Mouse (Mus musculus) midbrain, embryonic 16.5 days (tissue): ENCODE measurements around the gene Mtus2. TPM values are rescaled to one million over a fixed set of nuclear protein-coding genes. Genes with fewer than 3 reads are reported as not detected.

Experiments
- ATAC-seq: fragments of 200-750 bp; cut with Nextera tagmentation; 2 replicates; pipeline ENCODE4 v1.8.0; 2017; ENCODE audit warnings: moderate TSS enrichment
- H3K27ac ChIP-seq: fragments of 300-500 bp; sonication (generic); 2 replicates; pipeline ENCODE4 v1.5.1; 2014; ENCODE audit warnings: mild to moderate bottlenecking, low read length, mixed read lengths
- H3K27me3 ChIP-seq: fragments of 300-500 bp; sonication (generic); 2 replicates; pipeline ENCODE4 v1.6.1; 2014; ENCODE audit warnings: low read depth, low read length, mixed read lengths; ENCODE audit not compliant: control insufficient read depth, insufficient read depth
- H3K36me3 ChIP-seq: fragments of 300-500 bp; sonication (generic); 2 replicates; pipeline ENCODE4 v1.6.1; 2014; ENCODE audit warnings: mild to moderate bottlenecking, low read length, moderate library complexity, mixed read lengths; ENCODE audit not compliant: control insufficient read depth, insufficient read depth
- H3K4me1 ChIP-seq: fragments of 300-500 bp; sonication (generic); 2 replicates; pipeline ENCODE4 v1.6.1; 2014; ENCODE audit warnings: mild to moderate bottlenecking, low read length, mixed read lengths; ENCODE audit not compliant: control insufficient read depth, insufficient read depth
- H3K4me2 ChIP-seq: fragments of 300-500 bp; sonication (generic); 2 replicates; pipeline ENCODE4 v1.6.1; 2014; ENCODE audit warnings: mild to moderate bottlenecking, low read length, mixed read lengths
- H3K4me3 ChIP-seq: fragments of 300-500 bp; sonication (generic); 2 replicates; pipeline ENCODE4 v1.5.1; 2014; ENCODE audit warnings: low read depth, mild to moderate bottlenecking, low read length, moderate library complexity, mixed read lengths
- H3K9ac ChIP-seq: fragments of 300-500 bp; sonication (generic); 2 replicates; pipeline ENCODE4 v1.6.1; 2014; ENCODE audit warnings: low read depth, low read length, mixed read lengths
- H3K9me3 ChIP-seq: fragments of 300-500 bp; sonication (generic); replicated peaks from 2 replicates; pipeline ENCODE4 v1.6.1; 2014; ENCODE audit warnings: mild to moderate bottlenecking, low read length, mixed read lengths; ENCODE audit not compliant: control insufficient read depth, poor library complexity, severe bottlenecking
- WGBS: fragments of 180-500 bp; shearing (Covaris S2); extraction: QIAGEN DNeasy Blood & Tissue Kit; methylation state at CpG from one replicate; pipeline ENCODE4 v1.1.7; 2014; 5-methylcytosine and 5-hydroxymethylcytosine counted together
- polyA plus RNA-seq: library from polyadenylated mRNA; unstranded; fragments of >200 nt; fragmentation: Nextera tagmentation; extraction: Ambion mirVana; gene quantifications from 2 replicates; pipeline ENCODE4 v1.2.1, GENCODE M21; 2015

Mtus2 gene
- polyA plus RNA-seq, 1 experiment from 2014 or later, result 42.1 TPM

DNA sequence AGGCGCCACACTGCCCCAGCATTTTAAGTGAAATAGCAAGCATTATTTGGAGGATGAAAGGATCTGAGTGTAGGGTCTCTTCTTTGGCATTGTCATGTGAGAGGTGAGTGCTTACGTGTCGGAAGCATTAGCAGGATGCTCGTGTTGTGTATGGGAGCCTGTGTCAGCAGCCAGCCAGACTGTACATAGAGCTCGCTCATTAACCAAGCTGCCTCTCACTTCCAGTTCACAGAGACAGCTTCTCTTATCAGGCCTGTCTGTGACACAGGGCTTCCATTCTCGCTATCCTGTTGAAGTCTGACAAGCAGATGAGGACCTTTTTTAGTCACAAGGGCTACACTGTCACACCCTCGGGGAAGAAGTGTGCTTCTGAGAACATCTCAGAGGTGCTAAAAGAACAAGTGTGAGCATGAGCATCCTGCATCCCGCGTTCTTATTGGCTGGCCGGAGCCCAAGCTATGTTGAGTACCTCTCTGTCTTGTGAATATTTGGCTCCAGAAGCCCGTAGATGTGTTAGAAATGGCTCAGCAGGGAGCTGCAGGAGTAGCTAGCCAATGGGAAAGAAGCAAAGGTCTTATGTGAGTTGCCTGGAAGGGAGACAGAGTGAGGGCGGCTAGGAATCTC, 189.2 kb downstream of the Mtus2 start:
- Histone ChIP-seq H3K9me3 (no peaks in the 10 kb centered on the region; the same call in 1 of the 2 replicates), H3K36me3 (no peaks in the 10 kb centered on the region), H3K4me3 (no peak overlapping the region), H3K27me3 (no peaks in the 10 kb centered on the region), H3K4me2 (no peak overlapping the region), H3K4me1 (peaks cover 26% of the 10 kb centered on the region), H3K27ac (peak overlapping the region; percentile 19), H3K9ac (no peak overlapping the region)
- ATAC-seq, result peak; percentile 67
- 54% methylated on average over 12 of the region's 12 CpGs for WGBS

DNA sequence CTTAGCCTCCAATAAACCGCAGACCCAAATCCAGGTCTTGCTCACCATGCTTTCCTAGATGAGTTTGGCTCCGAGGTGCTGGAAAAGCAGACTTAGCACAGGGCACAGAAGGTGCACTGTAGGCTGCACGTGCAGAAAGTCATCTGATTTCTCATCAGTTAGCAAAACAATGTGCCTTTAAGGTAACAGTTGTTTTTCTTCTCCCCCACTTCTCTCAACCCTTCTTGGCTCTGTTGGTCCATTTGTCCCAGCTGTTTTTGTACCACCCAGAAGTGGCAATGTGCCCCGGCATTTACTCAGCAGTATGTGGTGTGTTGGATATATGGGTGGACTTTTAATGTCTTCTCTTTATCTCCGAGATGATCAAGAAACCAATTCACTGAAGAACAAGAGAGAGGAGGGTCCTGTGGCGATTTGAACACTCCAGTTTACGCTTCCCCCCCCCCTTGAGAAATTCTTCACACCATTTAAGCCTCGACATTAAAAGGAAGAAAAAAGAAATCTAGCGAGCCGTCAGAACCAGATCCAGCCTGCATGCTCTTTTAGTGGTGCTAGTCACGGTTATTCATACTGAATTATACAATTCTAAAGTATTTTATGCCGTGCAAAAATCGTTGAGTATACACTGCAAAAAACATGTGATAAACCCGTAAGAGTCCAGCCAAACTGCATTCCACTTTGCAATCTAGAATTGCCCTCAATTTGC, 194.9 kb downstream of the Mtus2 start:
- Histone ChIP-seq H3K27me3 (no peaks in the 10 kb centered on the region), H3K4me1 (peaks cover 16% of the 10 kb centered on the region), H3K4me3 (no peak overlapping the region), H3K4me2 (peak overlapping the region; percentile 30), H3K27ac (peak overlapping the region; percentile 51), H3K9me3 (no peaks in the 10 kb centered on the region; the same call in 1 of the 2 replicates), H3K9ac (no peak overlapping the region), H3K36me3 (no peaks in the 10 kb centered on the region)
- peak; percentile 61 for ATAC-seq
- WGBS, result 31% methylated on average over 14 of the region's 14 CpGs

DNA sequence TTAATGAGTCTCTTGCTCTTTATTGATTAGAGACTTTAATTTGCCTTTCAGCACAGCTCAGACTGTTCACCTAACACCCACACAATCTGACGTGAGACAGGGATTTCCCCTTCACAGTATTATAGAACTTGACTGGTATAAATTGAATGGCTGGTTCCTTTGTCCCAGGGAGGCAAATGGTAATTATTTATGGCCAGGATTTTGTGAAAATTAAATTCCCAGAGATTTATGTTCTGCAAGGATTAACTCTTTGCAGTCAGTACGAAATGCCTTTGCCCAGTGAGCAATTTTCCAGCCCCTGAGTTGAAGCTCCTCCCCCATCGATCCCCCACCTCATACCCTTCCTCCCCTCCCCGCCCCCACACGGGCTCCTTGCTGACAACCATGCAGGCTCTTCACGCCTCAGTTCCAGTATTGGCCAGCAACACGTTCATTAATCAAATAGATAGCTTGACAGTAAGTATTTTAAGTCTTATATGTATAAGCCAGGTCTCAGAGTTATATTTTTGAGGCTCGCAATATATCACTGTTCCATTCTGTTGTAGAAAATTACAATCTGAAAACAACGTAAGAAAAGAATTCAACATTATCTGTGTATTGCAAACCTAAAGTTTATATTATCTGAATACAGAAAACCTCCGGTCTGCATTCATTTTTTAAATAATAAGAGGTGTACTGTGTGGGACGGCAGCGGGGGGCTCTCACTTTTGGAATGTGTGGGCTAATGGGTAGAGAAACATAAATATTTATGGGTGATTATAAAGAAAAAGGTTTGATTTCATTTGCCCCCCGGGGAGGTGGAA, 195.7 kb downstream of the Mtus2 start:
- peaks cover 15% of the 10 kb centered on the region for H3K4me1 ChIP-seq
- H3K9me3 ChIP-seq, result no peaks in the 10 kb centered on the region; the same call in 1 of the 2 replicates
- peak; percentile 80 for ATAC-seq
- WGBS, result 35% methylated on average over 13 of the region's 13 CpGs
- peak overlapping the region; percentile 37 for H3K4me2 ChIP-seq
- H3K27me3 ChIP-seq, result no peaks in the 10 kb centered on the region
- H3K4me3 ChIP-seq, result no peak overlapping the region
- H3K27ac ChIP-seq, result peak overlapping the region; percentile 76
- H3K9ac ChIP-seq, result 0 out of 2 replicates have a peak overlapping the region, but pooled peaks have one; percentile 17
- H3K36me3 ChIP-seq, result no peaks in the 10 kb centered on the region

DNA sequence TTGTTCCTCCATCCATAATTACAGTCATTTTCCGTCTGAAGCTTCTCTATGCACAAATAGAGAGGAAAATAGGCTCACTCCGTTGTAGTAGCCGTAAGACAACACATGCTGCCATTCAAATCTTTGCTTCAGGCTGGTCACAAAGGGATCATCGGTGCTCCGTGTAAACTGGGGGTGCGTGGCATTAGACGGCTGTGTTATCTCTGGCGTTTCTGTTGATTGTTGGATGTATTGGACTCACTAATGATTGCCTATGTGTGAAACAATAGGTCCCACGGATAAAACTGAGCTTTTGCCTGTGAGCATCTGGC, 196.2 kb downstream of the Mtus2 start:
- WGBS, result 17% methylated on average over 9 of the region's 9 CpGs
- Histone ChIP-seq H3K36me3 (no peaks in the 10 kb centered on the region), H3K9me3 (no peaks in the 10 kb centered on the region; the same call in 1 of the 2 replicates), H3K4me1 (peaks cover 15% of the 10 kb centered on the region), H3K9ac (no peak overlapping the region), H3K4me3 (0 out of 2 replicates have a peak overlapping the region, but pooled peaks have one; percentile 4), H3K4me2 (peak overlapping the region; percentile 37), H3K27ac (peak overlapping the region; percentile 76), H3K27me3 (no peaks in the 10 kb centered on the region)
- no peak for ATAC-seq

DNA sequence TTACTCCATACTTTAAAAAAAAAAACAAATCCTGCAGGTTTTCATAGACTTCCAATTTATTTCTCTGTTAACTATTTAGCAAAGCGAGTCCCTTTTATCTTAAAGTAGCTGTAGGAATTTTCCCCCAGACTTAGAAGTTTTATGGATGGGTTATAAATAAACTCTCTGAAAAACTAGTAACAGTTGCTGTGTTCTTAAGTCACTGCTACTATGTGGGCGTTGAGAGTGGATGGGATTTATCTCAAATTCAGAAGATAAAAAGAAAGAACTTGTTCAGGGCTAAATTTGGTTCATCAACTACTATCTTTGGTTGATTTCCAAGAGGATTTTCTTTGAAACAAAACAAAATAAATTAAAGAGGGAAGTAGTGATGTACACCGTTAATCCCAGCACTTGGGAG, 197.6 kb downstream of the Mtus2 start:
- H3K4me2 ChIP-seq, result no peak overlapping the region
- no peaks in the 10 kb centered on the region for H3K9me3 ChIP-seq
- H3K9ac ChIP-seq, result no peak overlapping the region
- no peak for ATAC-seq
- no peak overlapping the region for H3K4me3 ChIP-seq
- H3K27me3 ChIP-seq, result no peaks in the 10 kb centered on the region
- H3K4me1 ChIP-seq, result peaks cover 17% of the 10 kb centered on the region
- WGBS, result 93% methylated on average over 3 of the region's 3 CpGs
- no peaks in the 10 kb centered on the region for H3K36me3 ChIP-seq
- H3K27ac ChIP-seq, result no peak overlapping the region

DNA sequence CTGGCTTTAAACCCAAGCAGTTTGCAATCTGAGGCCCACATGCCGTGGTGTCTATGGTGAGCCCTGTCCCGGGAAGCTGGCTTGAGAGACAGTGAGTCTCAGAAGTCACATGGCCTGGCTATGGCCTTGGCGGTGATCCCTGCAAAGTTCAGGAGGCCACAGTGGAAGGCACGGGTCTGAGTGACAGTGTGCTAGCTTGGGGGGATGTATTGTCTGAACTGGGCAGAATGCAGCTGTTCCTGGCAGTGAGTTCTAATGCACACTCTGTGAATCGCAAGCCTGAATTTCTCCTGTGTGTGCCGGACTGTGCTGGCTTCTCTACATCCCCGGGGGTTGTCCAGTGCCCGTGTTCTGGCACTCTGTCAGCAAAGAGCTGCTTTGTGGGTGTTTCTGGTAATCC, 202.2 kb downstream of the Mtus2 start:
- no peak overlapping the region for H3K27ac ChIP-seq
- H3K9ac ChIP-seq, result no peak overlapping the region
- H3K4me1 ChIP-seq, result peaks cover 2% of the 10 kb centered on the region; the same call in 1 of the 2 replicates
- H3K27me3 ChIP-seq, result no peaks in the 10 kb centered on the region
- H3K4me2 ChIP-seq, result no peak overlapping the region
- WGBS, result 47% methylated on average over 8 of the region's 8 CpGs
- H3K36me3 ChIP-seq, result no peaks in the 10 kb centered on the region
- no peaks in the 10 kb centered on the region for H3K9me3 ChIP-seq
- no peak overlapping the region for H3K4me3 ChIP-seq
- ATAC-seq, result no peak

DNA sequence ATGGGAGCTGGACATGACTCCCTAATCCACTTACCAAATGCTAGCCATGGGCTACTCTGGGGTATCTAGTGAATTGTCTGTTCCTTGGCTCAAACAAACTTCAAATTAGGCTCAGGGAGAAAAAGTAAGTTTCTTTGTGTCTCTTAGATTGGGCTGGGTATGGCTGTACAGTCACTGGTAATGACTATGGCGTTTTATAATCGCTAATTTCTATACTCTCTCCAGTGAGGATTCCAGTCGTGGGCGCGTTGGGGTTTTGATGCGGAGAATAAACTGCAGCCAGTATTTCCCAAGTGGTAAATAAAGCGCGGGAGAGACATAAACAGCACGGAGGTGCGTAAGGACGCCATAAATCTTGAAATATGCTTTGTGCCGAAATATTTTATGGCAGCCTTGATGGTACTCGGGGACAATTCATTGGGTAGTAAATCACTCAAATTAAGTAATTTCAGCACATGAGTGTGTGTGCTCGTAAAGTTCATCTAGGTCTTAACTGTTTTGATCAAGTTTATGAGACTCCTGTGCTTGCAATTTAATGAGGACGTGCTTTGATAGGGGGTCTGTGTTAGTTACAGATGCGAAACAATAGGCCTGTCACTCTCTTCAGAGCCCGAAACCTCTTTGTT, 203.5 kb downstream of the Mtus2 start:
- Histone ChIP-seq H3K4me2 (no peak overlapping the region), H3K9ac (no peak overlapping the region), H3K27ac (no peak overlapping the region), H3K4me3 (no peak overlapping the region), H3K9me3 (no peaks in the 10 kb centered on the region), H3K27me3 (no peaks in the 10 kb centered on the region), H3K4me1 (peaks cover 2% of the 10 kb centered on the region; the same call in 1 of the 2 replicates), H3K36me3 (no peaks in the 10 kb centered on the region)
- no peak for ATAC-seq
- 94% methylated on average over 17 of the region's 17 CpGs for WGBS

DNA sequence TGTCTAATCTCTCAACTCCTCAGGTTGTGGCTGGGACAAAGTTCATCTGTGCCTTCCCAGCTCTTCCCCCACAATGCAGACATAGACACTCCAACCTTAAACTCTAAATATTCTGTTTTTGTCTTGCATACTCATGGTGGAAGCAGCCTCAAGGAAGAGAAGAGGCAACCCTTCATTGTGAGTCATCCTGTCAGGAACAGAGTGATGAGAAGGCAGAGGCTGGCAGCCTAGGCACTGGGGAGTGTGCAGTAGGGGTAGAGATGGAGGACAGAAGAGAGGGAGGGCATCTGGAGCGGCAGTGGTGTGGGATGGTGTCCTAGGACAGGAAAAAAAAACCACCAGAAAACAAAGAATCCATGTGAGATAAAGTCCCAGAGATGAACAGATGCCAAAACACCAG, 208.0 kb downstream of the Mtus2 start:
- no peak for ATAC-seq
- H3K27ac ChIP-seq, result no peak overlapping the region
- 85% methylated on average over 1 of the region's 1 CpGs for whole genome bisulfite sequencing

More for the DNA sequence above, 208.0 kb downstream of the Mtus2 start:
- no peak overlapping the region for H3K9ac ChIP-seq
- H3K4me1 ChIP-seq, result no peaks in the 10 kb centered on the region
- H3K4me3 ChIP-seq, result no peak overlapping the region
- no peaks in the 10 kb centered on the region for H3K36me3 ChIP-seq
- no peaks in the 10 kb centered on the region for H3K9me3 ChIP-seq
- H3K27me3 ChIP-seq, result no peaks in the 10 kb centered on the region
- no peak overlapping the region for H3K4me2 ChIP-seq
